Mouse (Mus musculus) neural tube, embryonic 11.5 days (tissue): ENCODE results near the gene Glis1. TPM values are rescaled to one million over a fixed set of nuclear protein-coding genes. Genes with fewer than 3 reads are reported as not detected.

Experiments
- ATAC-seq: fragments of 200-750 bp; cut with Nextera tagmentation; 2 replicates; pipeline ENCODE4 v1.8.0; 2017; ENCODE audit warnings: moderate number of reproducible peaks, mild to moderate bottlenecking, moderate TSS enrichment, moderate library complexity; ENCODE audit not compliant: insufficient read depth, low FRiP score, low TSS enrichment
- DNase-seq: peaks from one replicate; pipeline ENCODE4 v3.0.0-alpha.2; 2015; ENCODE audit warnings: low spot score
- H3K27ac ChIP-seq: fragments of 300-500 bp; sonication (generic); 2 replicates; pipeline ENCODE4 v1.5.1; 2014; ENCODE audit warnings: low read depth, mild to moderate bottlenecking, low read length
- H3K27me3 ChIP-seq: fragments of 300-500 bp; sonication (generic); 2 replicates; pipeline ENCODE4 v1.6.1; 2014; ENCODE audit warnings: mild to moderate bottlenecking, low read length, mixed read lengths; ENCODE audit not compliant: control insufficient read depth, insufficient read depth
- H3K36me3 ChIP-seq: fragments of 300-500 bp; sonication (generic); 2 replicates; pipeline ENCODE4 v1.6.1; 2014; ENCODE audit warnings: mild to moderate bottlenecking, low read length, moderate library complexity, mixed read lengths; ENCODE audit not compliant: control insufficient read depth, insufficient read depth
- H3K4me1 ChIP-seq: fragments of 300-500 bp; sonication (generic); 2 replicates; pipeline ENCODE4 v1.6.1; 2014; ENCODE audit warnings: low read length, mixed read lengths; ENCODE audit not compliant: control insufficient read depth, insufficient read depth
- H3K4me2 ChIP-seq: fragments of 300-500 bp; sonication (generic); 2 replicates; pipeline ENCODE4 v1.6.1; 2014; ENCODE audit warnings: low read depth, mild to moderate bottlenecking, moderate library complexity
- H3K4me3 ChIP-seq: fragments of 300-500 bp; sonication (generic); 2 replicates; pipeline ENCODE4 v1.5.1; 2014; ENCODE audit warnings: low read depth, low read length
- H3K9ac ChIP-seq: fragments of 300-500 bp; sonication (generic); 2 replicates; pipeline ENCODE4 v1.6.1; 2014; ENCODE audit warnings: mild to moderate bottlenecking, low read length
- H3K9me3 ChIP-seq: fragments of 300-500 bp; sonication (generic); 2 replicates; pipeline ENCODE4 v1.6.1; 2016; ENCODE audit warnings: low read length; ENCODE audit not compliant: control insufficient read depth
- WGBS: fragments of 180-500 bp; shearing (Covaris S2); extraction: QIAGEN DNeasy Blood & Tissue Kit; methylation state at CpG from one replicate; pipeline ENCODE4 v1.1.7; 2014; 5-methylcytosine and 5-hydroxymethylcytosine counted together
- polyA plus RNA-seq: library from polyadenylated mRNA; unstranded; fragments of >200 nt; fragmentation: Nextera tagmentation; extraction: Ambion mirVana; gene quantifications from 2 replicates; pipeline ENCODE4 v1.2.1, GENCODE M21; 2014

Glis1 gene
- polyA plus RNA-seq, 1 experiment from 2014 or later, result 2.4 TPM

DNA sequence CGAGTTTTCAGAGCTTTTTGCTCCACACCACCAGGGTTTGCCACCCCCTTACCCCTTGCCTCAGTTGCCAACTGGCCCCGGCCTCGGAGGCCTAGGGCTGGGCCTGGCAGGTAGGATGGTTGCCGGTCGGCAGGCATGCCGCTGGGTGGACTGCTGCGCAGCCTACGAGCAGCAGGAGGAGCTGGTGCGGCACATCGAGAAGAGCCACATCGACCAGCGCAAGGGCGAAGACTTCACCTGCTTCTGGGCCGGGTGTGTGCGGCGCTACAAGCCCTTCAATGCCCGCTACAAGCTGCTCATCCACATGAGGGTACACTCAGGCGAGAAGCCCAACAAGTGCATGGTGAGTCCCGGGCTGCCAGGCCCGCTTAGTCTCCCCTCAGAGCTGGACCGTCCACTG is 133.8 kb downstream of the Glis1 start:
- Histone ChIP-seq H3K9ac (no peak overlapping the region; the same call in 1 of the 2 replicates), H3K36me3 (no peaks in the 10 kb centered on the region), H3K4me1 (peaks cover 12% of the 10 kb centered on the region; the same call in 1 of the 2 replicates), H3K4me3 (no peak overlapping the region), H3K9me3 (no peaks in the 10 kb centered on the region), H3K27ac (no peak overlapping the region), H3K4me2 (no peak overlapping the region), H3K27me3 (no peaks in the 10 kb centered on the region)
- DNase-seq (no peak), ATAC-seq (no peak)
- WGBS, result 76% methylated on average over 21 of the region's 21 CpGs

DNA sequence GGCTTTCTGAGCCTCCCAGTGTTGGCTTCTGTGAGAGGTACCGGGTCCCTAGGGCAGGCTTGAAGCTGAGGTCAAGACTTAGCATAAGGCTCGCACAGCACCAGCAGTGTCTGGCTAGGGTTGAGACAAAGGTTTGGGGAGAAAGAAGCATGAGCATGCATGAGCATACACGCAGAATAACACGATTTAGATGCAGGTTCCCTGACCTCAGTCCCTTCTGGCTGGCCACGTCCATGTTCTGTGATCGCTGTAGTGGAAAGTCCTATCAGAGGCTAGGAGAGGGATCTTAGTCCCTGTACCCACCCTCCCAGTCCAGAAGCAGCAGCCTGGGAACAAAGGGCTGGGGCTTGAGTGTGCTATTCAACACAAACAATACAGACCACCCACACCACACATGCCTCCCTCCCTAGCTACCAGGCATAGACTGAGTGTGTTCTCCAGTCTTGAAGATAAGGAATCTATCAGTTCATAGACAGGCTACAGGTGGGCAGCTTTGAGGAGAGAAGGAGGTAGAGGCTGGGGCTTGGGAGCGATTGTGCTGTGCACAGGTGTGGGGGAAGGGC is 134.6 kb downstream of the Glis1 start:
- Histone ChIP-seq H3K9me3 (no peaks in the 10 kb centered on the region), H3K27ac (no peak overlapping the region), H3K9ac (no peak overlapping the region), H3K4me3 (no peak overlapping the region), H3K4me2 (no peak overlapping the region), H3K36me3 (no peaks in the 10 kb centered on the region), H3K27me3 (no peaks in the 10 kb centered on the region), H3K4me1 (peaks cover 12% of the 10 kb centered on the region; the same call in 1 of the 2 replicates)
- DNase-seq, result no peak
- ATAC-seq, result no peak
- WGBS, result 53% methylated on average over 7 of the region's 7 CpGs

DNA sequence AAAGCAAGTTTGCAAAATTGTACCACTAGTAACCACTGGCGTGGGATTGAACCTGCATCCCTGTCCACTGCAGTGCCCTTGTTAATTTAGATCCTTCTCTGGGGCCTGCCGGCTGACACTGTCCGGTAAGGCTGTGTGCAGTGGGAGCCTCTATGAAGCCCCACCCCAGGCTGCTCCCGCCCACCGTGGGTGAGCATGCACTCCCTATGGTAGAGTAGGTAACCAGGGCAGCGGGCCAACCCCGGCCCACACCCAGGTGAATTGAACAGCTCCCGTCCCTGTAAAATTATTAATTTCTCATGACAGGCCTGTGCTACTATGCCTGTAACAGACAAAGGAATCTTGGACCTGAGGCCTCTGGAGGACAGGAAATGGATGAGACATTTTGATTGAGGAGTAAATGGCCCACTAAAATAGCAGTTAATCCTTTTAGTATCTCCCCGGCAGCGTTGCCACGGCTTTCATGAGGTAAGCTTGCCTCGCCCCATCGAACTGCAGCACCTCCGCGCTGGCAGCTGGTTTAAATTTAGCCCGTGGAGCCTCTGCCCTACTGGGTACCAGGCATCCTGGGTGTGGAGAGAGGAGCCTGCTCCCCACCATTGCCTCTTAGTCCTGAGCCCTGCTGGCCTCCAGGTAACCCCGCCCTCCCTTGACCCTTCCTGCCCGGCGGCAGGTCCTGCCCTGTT is 136.1 kb downstream of the Glis1 start:
- DNase-seq (no peak), ATAC-seq (no peak)
- Histone ChIP-seq H3K9me3 (no peaks in the 10 kb centered on the region), H3K27me3 (no peaks in the 10 kb centered on the region), H3K27ac (peak overlapping the region; percentile 34; the same call in 1 of the 2 replicates), H3K9ac (no peak overlapping the region), H3K36me3 (no peaks in the 10 kb centered on the region), H3K4me3 (no peak overlapping the region), H3K4me1 (peaks cover 12% of the 10 kb centered on the region; the same call in 1 of the 2 replicates), H3K4me2 (no peak overlapping the region)
- WGBS, result 64% methylated on average over 19 of the region's 19 CpGs

DNA sequence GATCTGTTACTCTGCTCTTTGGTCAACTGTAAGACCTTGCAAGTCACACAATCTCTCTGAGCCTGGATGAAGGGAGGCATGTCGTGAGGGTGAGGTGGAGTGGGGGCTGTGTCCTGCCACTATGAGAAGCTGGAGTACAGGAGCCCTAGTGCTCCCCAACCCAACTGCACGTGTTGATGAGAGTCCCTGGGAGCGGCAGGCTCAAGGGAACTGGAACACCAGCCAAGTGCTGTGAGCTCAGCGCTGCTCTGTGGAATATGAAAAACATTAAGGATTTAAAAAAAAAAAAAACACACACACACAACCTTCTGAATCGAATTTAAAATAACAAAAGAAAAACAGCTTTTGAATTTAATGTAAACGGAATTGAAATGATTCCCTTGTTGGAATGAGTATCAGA is 141.4 kb downstream of the Glis1 start:
- Histone ChIP-seq H3K4me1 (no peaks in the 10 kb centered on the region; the same call in none of the 2 replicates), H3K27ac (no peak overlapping the region), H3K9me3 (no peaks in the 10 kb centered on the region), H3K4me3 (no peak overlapping the region), H3K36me3 (no peaks in the 10 kb centered on the region), H3K4me2 (no peak overlapping the region), H3K27me3 (no peaks in the 10 kb centered on the region), H3K9ac (no peak overlapping the region)
- WGBS, result 77% methylated on average over 6 of the region's 6 CpGs
- DNase-seq (no peak), ATAC-seq (no peak)

DNA sequence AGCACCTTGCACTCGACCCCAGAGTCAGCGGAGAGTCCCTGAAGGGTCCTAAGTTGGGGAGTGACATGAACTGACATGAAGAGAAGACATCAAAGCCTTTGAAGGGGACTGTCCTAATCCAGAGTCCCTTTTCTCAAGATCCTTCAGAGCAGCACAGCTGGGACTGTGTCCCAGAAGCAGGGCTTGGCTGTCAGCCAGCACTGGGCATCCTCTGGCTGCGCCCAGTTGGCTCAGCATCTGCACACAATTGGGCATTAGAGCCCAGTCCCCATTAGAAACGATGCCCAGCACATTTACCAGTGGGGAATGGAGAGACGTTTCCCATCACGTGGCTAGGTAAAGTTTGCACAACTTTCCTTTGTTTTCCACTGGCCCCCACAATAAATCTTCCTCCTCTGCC is 142.4 kb downstream of the Glis1 start:
- Histone ChIP-seq H3K4me1 (no peaks in the 10 kb centered on the region; the same call in none of the 2 replicates), H3K4me3 (no peak overlapping the region), H3K9ac (no peak overlapping the region), H3K27ac (no peak overlapping the region), H3K4me2 (no peak overlapping the region), H3K27me3 (no peaks in the 10 kb centered on the region), H3K36me3 (no peaks in the 10 kb centered on the region), H3K9me3 (no peaks in the 10 kb centered on the region)
- 48% methylated on average over 6 of the region's 6 CpGs for WGBS
- DNase-seq (no peak), ATAC-seq (no peak)

DNA sequence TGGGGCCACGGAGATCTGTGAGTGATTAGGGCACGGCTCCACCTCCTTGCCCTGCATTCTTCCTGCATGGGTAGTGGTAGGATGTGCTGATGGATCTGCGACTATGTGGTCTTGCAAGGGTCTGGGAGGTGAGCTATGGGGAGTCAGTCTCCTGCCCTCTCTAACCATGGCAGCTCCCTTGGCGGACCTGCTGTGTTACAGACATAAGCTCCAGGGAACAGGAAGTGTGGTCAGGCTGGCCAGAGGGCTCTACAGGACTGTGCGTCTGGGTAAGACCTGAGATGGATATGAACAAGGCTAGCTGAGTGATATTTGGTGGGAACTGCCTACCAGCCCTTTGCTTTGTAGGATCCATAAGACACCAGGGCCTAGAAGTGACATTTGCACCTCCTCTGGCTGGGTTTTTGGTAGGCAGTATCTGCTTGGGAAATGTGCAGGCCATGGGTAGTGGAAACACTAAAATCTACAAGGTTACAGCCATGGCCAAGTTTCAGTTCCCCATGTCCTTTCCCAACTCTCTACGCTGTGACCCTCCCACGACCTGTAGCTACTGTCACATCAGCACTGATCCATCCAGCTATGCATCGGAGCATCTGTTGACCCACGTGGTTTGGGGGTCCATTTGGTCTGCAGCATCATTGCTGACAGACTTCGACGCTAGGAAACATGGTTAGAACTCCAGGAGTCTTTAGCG is 142.9 kb downstream of the Glis1 start:
- 79% methylated on average over 12 of the region's 12 CpGs for WGBS
- H3K36me3 ChIP-seq, result no peaks in the 10 kb centered on the region
- no peak overlapping the region for H3K27ac ChIP-seq
- no peaks in the 10 kb centered on the region for H3K9me3 ChIP-seq
- DNase-seq, result no peak
- no peaks in the 10 kb centered on the region for H3K27me3 ChIP-seq
- ATAC-seq, result no peak
- no peak overlapping the region for H3K4me2 ChIP-seq
- H3K4me1 ChIP-seq, result no peaks in the 10 kb centered on the region; the same call in none of the 2 replicates
- no peak overlapping the region for H3K9ac ChIP-seq
- H3K4me3 ChIP-seq, result no peak overlapping the region

DNA sequence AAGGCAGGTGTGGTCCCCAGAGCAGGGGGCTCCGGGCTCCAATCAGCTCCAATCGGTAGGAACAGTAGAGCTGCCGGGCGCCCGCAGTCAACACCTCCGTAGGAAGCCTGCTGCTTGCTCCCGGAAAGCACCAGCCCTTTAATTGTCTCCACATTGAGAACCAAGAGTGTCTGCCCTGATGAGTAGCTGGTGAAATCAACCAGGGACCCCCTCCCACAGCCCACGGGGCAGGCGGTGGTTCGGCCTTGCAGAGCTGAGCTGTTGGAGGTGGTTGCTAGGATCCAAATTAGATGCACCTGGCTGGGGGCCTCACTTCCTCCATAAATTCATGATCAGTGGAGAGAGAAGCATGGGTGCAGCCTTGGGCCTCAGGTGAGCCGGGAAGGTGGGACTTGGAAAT is 146.5 kb downstream of the Glis1 start:
- Histone ChIP-seq H3K9me3 (no peaks in the 10 kb centered on the region), H3K4me2 (no peak overlapping the region), H3K4me1 (no peaks in the 10 kb centered on the region; the same call in none of the 2 replicates), H3K4me3 (no peak overlapping the region), H3K27ac (no peak overlapping the region), H3K36me3 (no peaks in the 10 kb centered on the region), H3K27me3 (no peaks in the 10 kb centered on the region), H3K9ac (no peak overlapping the region)
- 68% methylated on average over 11 of the region's 11 CpGs for WGBS
- DNase-seq, result no peak
- ATAC-seq, result no peak

DNA sequence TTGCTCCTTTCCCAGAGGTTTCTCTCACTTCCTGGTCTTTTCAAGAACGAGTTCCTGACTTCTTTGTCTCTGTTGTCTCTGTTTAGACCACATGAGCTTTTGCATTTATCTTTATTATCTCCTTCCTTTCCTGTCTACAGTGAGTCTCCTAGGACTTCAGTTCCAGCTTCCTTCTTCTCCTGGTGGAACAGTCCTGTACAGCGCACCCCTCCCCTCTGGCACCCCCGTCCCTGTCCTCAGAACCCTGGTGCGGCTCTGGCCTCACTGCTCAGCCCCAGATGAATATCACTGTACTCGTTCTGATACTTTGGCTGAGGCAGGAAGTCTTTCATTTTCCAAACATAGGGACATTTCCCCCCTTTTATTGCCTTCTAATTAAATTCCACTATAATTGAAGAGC is 152.0 kb downstream of the Glis1 start:
- Histone ChIP-seq H3K9me3 (no peaks in the 10 kb centered on the region), H3K4me1 (peaks cover 7% of the 10 kb centered on the region), H3K36me3 (no peaks in the 10 kb centered on the region), H3K27me3 (no peaks in the 10 kb centered on the region), H3K4me3 (no peak overlapping the region), H3K9ac (no peak overlapping the region), H3K4me2 (no peak overlapping the region), H3K27ac (no peak overlapping the region)
- WGBS, result 78% methylated on average over 5 of the region's 5 CpGs
- ATAC-seq (no peak), DNase-seq (no peak)
